Mouse (Mus musculus): Measurements from ENCODE around the gene Cdh4. TPM values are rescaled to one million over a fixed set of nuclear protein-coding genes. Genes with fewer than 3 reads are reported as not detected.

Gene Cdh4
- total and polyA plus RNA-seq, 3 experiments = 0.05 TPM; not detected in 2

DNA sequence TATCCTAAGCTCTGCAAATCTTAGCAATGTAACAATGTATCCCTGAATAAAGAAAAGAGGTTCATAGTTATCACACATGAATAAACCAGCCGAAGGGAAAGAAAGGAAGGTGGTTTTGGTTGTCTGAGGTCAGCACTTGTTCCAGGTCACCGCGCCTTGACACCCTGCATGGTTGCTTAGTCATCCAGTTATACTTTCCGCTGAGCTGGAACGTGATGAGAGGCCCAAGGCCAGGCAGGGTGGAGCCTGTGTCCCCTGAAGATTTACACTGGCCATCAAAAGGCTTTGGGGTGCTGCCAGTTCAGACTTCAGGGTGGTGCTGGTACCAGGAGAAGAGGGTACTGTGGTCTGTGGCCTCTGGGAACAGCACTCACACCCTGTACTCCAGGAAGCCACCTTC is 105.4 kb downstream of the Cdh4 start:
- Histone ChIP-seq H3K36me3 (replicated peaks) (no peaks in the 10 kb centered on the region), H3K4me3 (ENCODE audit: low read depth, low read length) (no peak overlapping the region), H3K9me3 (replicated peaks) (peaks cover 85% of the 10 kb centered on the region), H3K27me3 (ENCODE audit: insufficient read depth, low read length) (no peaks in the 10 kb centered on the region), H3K4me1 (ENCODE audit: insufficient read depth, low read depth, low read length) (no peaks in the 10 kb centered on the region)
- TF ChIP-seq GATA2 (IDR thresholded peaks at IDR 0.05; ENCODE audit: borderline replicate concordance, low read depth, low read length) (no peak), CTCF (IDR thresholded peaks at IDR 0.05; ENCODE audit: low read depth, low read length) (no peak), POLR2AphosphoS5 (IDR thresholded peaks at IDR 0.05; ENCODE audit: insufficient replicate concordance, low read depth, low read length) (no peak), TAL1 (conservative IDR thresholded peaks at IDR 0.05; ENCODE audit: low read depth, low read length) (no peak), GATA1 (IDR thresholded peaks at IDR 0.05; ENCODE audit: borderline replicate concordance, low read length) (no peak)
- ATAC-seq (ENCODE audit: extremely low read depth, insufficient number of reproducible peaks, low FRiP score, poor library complexity, severe bottlenecking) (no peak), DNase-seq (ENCODE audit: low spot score) (no peak)

DNA sequence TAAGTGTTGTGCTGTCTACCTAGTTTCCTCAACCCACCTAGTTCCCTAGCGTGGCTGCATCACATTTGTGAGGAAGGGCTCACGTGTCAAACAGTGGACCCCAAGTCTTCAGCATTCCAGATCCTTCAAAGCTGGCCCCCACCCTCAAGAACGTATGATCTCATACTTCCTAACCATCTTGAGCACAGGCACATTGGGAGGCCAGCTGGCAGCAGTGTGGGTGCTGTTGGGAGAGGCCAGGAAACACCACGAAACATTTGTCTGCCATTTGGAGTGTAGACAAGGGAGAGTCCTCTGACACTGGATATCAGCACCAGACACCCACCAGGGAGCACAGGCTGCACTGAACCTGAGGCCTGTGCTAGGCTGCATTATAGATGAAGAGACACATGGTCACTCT is 113.7 kb downstream of the Cdh4 start:
- ATAC-seq (ENCODE audit: extremely low read depth, insufficient number of reproducible peaks, low FRiP score, poor library complexity, severe bottlenecking) (no peak), DNase-seq (ENCODE audit: low spot score) (no peak)
- no peaks in the 10 kb centered on the region for H3K27me3 ChIP-seq (ENCODE audit: insufficient read depth, low read length)
- H3K36me3 ChIP-seq (replicated peaks) = no peaks in the 10 kb centered on the region
- no peak for TF ChIP-seq TAL1 (conservative IDR thresholded peaks at IDR 0.05; ENCODE audit: low read depth, low read length)
- TF ChIP-seq GATA1 (IDR thresholded peaks at IDR 0.05; ENCODE audit: borderline replicate concordance, low read length) = no peak
- no peak for TF ChIP-seq POLR2AphosphoS5 (IDR thresholded peaks at IDR 0.05; ENCODE audit: insufficient replicate concordance, low read depth, low read length)
- TF ChIP-seq CTCF (IDR thresholded peaks at IDR 0.05; ENCODE audit: low read depth, low read length) = no peak
- no peak for TF ChIP-seq GATA2 (IDR thresholded peaks at IDR 0.05; ENCODE audit: borderline replicate concordance, low read depth, low read length)
- H3K4me1 ChIP-seq (ENCODE audit: insufficient read depth, low read depth, low read length) = no peaks in the 10 kb centered on the region
- no peak overlapping the region for H3K4me3 ChIP-seq (ENCODE audit: low read depth, low read length)
- peaks cover 93% of the 10 kb centered on the region for H3K9me3 ChIP-seq (replicated peaks)

DNA sequence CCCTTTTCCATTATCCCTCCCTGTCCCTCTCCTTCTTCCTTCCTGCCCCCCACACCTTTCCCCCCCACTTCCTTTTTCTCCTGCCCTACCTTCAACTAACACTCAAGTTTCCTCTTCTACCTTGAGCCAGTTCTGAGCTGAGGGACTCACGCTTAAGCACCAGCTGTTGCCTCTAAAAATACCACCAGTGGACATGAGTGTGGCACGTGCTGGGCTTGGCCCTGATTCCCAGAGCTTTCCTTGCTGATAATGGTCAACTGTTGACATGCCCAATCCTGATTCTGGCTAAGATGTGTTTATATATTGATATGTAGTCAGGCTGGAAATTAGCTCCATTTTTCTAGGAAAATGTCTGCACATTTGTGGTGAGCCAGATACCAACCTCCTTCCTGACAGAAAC is 120.1 kb downstream of the Cdh4 start:
- ATAC-seq (ENCODE audit: extremely low read depth, insufficient number of reproducible peaks, low FRiP score, poor library complexity, severe bottlenecking) = no peak

DNA sequence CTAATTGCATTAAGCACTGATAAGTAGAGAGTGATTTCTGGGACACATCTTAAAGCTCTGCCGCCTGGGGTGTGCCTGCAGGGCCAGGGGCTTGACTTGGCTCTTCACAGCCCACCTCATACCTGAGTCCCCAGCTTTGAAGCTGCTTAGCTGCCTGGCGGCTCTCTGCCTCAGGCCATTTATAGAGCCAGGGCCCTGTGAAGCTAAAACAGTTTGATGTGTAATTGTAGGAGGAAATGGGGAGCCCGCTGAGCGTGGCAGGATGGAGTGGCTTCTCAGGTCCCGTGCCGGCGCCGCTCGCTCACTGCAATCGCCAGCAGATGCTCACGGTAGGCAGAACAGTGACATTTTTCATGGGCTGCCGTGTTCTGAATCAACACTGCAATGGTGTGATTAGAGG is 123.4 kb downstream of the Cdh4 start:
- no peak for ATAC-seq (ENCODE audit: extremely low read depth, insufficient number of reproducible peaks, low FRiP score, poor library complexity, severe bottlenecking)
- no peak for TF ChIP-seq TAL1 (conservative IDR thresholded peaks at IDR 0.05; ENCODE audit: low read depth, low read length)
- no peaks in the 10 kb centered on the region for H3K27me3 ChIP-seq (ENCODE audit: insufficient read depth, low read length)
- no peak for DNase-seq (ENCODE audit: low spot score)
- no peaks in the 10 kb centered on the region for H3K36me3 ChIP-seq (replicated peaks)
- H3K9me3 ChIP-seq (replicated peaks) = peaks cover 92% of the 10 kb centered on the region
- H3K4me1 ChIP-seq (ENCODE audit: insufficient read depth, low read depth, low read length) = no peaks in the 10 kb centered on the region
- no peak overlapping the region for H3K4me3 ChIP-seq (ENCODE audit: low read depth, low read length)

More for the DNA sequence above, 120.1 kb downstream of the Cdh4 start:
- H3K9me3 ChIP-seq (replicated peaks) = peaks cover 90% of the 10 kb centered on the region
- H3K36me3 ChIP-seq (replicated peaks) = no peaks in the 10 kb centered on the region
- H3K4me3 ChIP-seq (ENCODE audit: low read depth, low read length) = no peak overlapping the region
- no peaks in the 10 kb centered on the region for H3K4me1 ChIP-seq (ENCODE audit: insufficient read depth, low read depth, low read length)
- DNase-seq (ENCODE audit: low spot score) = no peak
- TF ChIP-seq GATA1 (IDR thresholded peaks at IDR 0.05; ENCODE audit: borderline replicate concordance, low read length) = no peak
- no peak for TF ChIP-seq GATA2 (IDR thresholded peaks at IDR 0.05; ENCODE audit: borderline replicate concordance, low read depth, low read length)
- TF ChIP-seq CTCF (IDR thresholded peaks at IDR 0.05; ENCODE audit: low read depth, low read length) = no peak
- no peak for TF ChIP-seq TAL1 (conservative IDR thresholded peaks at IDR 0.05; ENCODE audit: low read depth, low read length)
- TF ChIP-seq POLR2AphosphoS5 (IDR thresholded peaks at IDR 0.05; ENCODE audit: insufficient replicate concordance, low read depth, low read length) = no peak
- no peaks in the 10 kb centered on the region for H3K27me3 ChIP-seq (ENCODE audit: insufficient read depth, low read length)

DNA sequence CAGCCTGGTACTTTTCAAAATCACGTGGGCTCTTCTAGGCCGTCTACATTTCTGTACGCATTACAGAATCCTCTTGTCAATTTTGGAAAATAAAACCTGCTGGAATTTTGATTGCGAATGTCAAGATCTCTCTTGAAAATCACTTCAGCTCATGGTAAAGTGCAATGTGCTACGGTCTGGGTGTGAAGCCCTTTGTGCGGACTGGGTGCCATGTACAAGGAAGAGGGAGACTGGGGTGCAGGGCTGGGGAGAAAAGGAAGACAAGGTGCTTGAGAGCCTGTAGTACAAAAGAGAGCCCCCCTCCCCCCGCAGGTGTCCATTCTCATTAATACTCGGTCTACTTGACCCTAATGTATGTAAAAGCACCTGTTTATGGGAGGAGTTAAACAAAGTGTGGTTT is 125.7 kb downstream of the Cdh4 start:
- Histone ChIP-seq H3K27me3 (ENCODE audit: insufficient read depth, low read length) (no peaks in the 10 kb centered on the region), H3K4me3 (ENCODE audit: low read depth, low read length) (no peak overlapping the region), H3K4me1 (ENCODE audit: insufficient read depth, low read depth, low read length) (no peaks in the 10 kb centered on the region), H3K36me3 (replicated peaks) (no peaks in the 10 kb centered on the region), H3K9me3 (replicated peaks) (peaks cover 90% of the 10 kb centered on the region)
- TF ChIP-seq GATA2 (IDR thresholded peaks at IDR 0.05; ENCODE audit: borderline replicate concordance, low read depth, low read length) (no peak), POLR2AphosphoS5 (IDR thresholded peaks at IDR 0.05; ENCODE audit: insufficient replicate concordance, low read depth, low read length) (no peak), TAL1 (conservative IDR thresholded peaks at IDR 0.05; ENCODE audit: low read depth, low read length) (no peak), CTCF (IDR thresholded peaks at IDR 0.05; ENCODE audit: low read depth, low read length) (no peak), GATA1 (IDR thresholded peaks at IDR 0.05; ENCODE audit: borderline replicate concordance, low read length) (no peak)
- DNase-seq (ENCODE audit: low spot score) (no peak), ATAC-seq (ENCODE audit: extremely low read depth, insufficient number of reproducible peaks, low FRiP score, poor library complexity, severe bottlenecking) (no peak)

DNA sequence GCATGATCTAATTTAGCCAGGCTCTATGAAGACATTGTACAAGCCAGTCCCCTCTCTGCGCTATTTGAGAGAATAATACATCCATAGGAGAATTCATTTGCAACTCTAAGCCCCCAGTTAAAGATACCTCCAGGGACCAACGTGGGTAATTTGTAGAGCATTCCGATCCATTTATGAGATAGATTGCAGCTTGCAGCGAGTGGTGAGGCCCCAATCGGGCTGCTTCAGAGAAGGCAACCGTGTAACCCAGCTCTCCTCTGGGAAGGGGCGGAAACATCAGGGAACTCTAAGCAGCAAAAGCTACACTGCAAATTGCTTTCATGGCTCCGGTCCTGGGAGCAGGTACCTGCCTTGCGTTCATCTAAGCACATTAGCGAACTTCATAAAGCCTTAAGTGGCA is 126.9 kb downstream of the Cdh4 start:
- no peak for TF ChIP-seq CTCF (IDR thresholded peaks at IDR 0.05; ENCODE audit: low read depth, low read length)
- TF ChIP-seq TAL1 (conservative IDR thresholded peaks at IDR 0.05; ENCODE audit: low read depth, low read length) = no peak
- no peak for TF ChIP-seq GATA2 (IDR thresholded peaks at IDR 0.05; ENCODE audit: borderline replicate concordance, low read depth, low read length)
- no peaks in the 10 kb centered on the region for H3K27me3 ChIP-seq (ENCODE audit: insufficient read depth, low read length)
- H3K4me1 ChIP-seq (ENCODE audit: insufficient read depth, low read depth, low read length) = no peaks in the 10 kb centered on the region
- ATAC-seq (ENCODE audit: extremely low read depth, insufficient number of reproducible peaks, low FRiP score, poor library complexity, severe bottlenecking) (no peak), DNase-seq (ENCODE audit: low spot score) (no peak)
- peaks cover 89% of the 10 kb centered on the region for H3K9me3 ChIP-seq (replicated peaks)
- no peaks in the 10 kb centered on the region for H3K36me3 ChIP-seq (replicated peaks)
- no peak overlapping the region for H3K4me3 ChIP-seq (ENCODE audit: low read depth, low read length)

DNA sequence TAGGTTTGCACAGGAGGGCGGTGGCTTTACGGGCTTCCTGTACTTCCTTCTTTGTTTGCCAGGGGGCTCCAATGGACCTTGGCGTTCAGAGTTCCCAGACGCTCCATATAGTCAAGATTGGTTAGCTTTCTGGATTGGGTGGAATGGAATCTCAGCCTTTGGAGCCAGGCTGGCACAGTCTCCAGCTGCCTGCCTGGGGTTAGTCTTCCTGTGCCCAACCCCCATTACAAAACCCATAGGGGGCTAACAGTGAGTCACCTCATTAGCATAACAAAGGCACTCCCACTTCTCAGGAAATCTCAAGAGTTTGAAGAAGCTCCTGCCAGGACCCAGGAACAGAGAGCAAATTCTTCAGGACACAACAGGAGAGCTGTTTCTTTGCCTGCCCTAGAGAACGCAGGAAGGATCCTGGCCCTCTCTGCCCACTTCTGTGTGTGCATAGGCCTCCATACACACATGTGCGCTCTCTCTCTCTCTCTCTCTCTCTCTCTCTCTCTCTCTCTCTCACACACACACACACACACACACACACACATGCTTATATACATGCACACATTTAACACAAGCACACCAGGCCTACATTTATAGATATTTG is 129.0 kb downstream of the Cdh4 start:
- Histone ChIP-seq H3K4me3 (ENCODE audit: low read depth, low read length) (no peak overlapping the region), H3K4me1 (ENCODE audit: insufficient read depth, low read depth, low read length) (no peaks in the 10 kb centered on the region), H3K36me3 (replicated peaks) (no peaks in the 10 kb centered on the region), H3K27me3 (ENCODE audit: insufficient read depth, low read length) (no peaks in the 10 kb centered on the region), H3K9me3 (replicated peaks) (peaks cover 88% of the 10 kb centered on the region)
- ATAC-seq (ENCODE audit: extremely low read depth, insufficient number of reproducible peaks, low FRiP score, poor library complexity, severe bottlenecking) (no peak), DNase-seq (ENCODE audit: low spot score) (no peak)
- TF ChIP-seq GATA1 (IDR thresholded peaks at IDR 0.05; ENCODE audit: borderline replicate concordance, low read length) (no peak), GATA2 (IDR thresholded peaks at IDR 0.05; ENCODE audit: borderline replicate concordance, low read depth, low read length) (no peak), POLR2AphosphoS5 (IDR thresholded peaks at IDR 0.05; ENCODE audit: insufficient replicate concordance, low read depth, low read length) (no peak), CTCF (IDR thresholded peaks at IDR 0.05; ENCODE audit: low read depth, low read length) (no peak), TAL1 (conservative IDR thresholded peaks at IDR 0.05; ENCODE audit: low read depth, low read length) (no peak)
